Mouse (Mus musculus): Measurements from ENCODE around the gene Hapln1. TPM values are rescaled to one million over a fixed set of nuclear protein-coding genes. Genes with fewer than 3 reads are reported as not detected.

Hapln1 gene
- polyA plus RNA-seq (2016; fragmentation: Nextera tagmentation; extraction: Ambion mirVana) = 16.9 and 22.7 TPM in 2 replicates

DNA sequence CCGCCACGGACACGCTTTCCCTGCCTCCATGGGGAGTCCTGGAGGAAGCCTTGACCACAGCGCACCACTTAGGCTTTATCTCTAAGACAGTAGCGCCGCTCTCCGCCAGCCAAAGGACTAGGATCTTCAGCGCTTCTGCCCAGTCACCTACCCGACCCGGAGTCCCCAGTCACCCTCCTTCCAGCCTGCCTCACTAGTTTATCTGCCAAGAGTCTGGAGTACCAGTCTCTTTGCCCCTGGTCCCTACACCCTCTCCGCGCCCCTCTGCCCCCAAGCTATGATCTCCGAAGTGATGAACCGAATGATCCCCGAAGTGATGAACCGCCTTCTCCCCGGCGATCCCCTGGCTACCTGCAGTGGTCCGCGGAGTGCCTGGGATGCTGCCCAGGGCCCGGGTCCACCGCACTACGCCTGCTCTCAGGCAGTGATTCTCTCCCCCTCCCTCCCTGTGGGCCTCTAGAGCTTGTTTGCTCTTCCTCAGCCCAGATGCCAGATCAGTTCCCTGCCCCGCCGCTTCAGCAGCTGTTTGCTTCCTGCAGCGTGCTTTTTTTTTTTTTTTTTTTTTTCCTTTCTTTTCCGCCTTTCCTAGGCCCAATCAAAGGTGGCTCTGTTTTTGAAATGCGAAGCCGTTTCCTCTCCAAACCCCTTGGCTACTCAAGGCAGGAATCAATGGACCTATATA is at the start of gene Hapln1:
TSS of gene Hapln1 (plus strand) at position 592 of the 682 bp plus-strand sequence.
- Histone ChIP-seq H3K36me3 (no peaks in the 10 kb centered on the region), H3K9me3 (no peaks in the 10 kb centered on the region), H3K27ac (peak within 1 kb of the TSS; percentile 86), H3K27me3 (ENCODE audit: insufficient read depth, poor library complexity, severe bottlenecking) (no peaks in the 10 kb centered on the region; the same call in 1 of the 2 replicates), H3K4me1 (replicated peaks) (peaks cover 21% of the 10 kb centered on the region), H3K4me3 (peak within 1 kb of the TSS; percentile 64)
- peak; percentile 74 for DNase-seq (ENCODE audit: low spot score)
- under 1% methylated on average over 29 of the region's 29 CpGs for WGBS

DNA sequence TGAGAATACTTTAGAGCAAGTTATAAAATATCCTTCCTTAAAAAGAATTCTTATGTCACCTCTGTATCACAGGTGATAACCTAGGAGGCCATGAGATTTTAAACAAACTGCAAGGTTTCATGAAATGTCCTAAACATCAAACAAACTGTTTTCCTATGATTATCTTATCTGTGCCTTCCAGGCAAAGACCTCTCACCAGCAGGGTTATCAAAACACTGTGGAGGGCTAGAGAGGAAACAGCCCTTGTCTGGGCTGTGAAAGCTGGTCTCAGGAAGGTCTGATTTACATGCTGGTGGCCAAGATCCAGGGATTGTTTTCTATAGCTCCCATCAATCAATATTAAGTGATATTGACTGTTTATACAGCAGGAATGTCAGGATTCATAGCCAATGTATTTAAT is 46.4 kb upstream of the Hapln1 start:
- no peaks in the 10 kb centered on the region for H3K9me3 ChIP-seq
- no peak overlapping the region for H3K4me3 ChIP-seq
- no peaks in the 10 kb centered on the region for H3K4me1 ChIP-seq (replicated peaks)
- no peaks in the 10 kb centered on the region for H3K27me3 ChIP-seq (ENCODE audit: insufficient read depth, poor library complexity, severe bottlenecking)
- no peak for DNase-seq (ENCODE audit: low spot score)
- no peak overlapping the region for H3K27ac ChIP-seq
- H3K36me3 ChIP-seq = no peaks in the 10 kb centered on the region

DNA sequence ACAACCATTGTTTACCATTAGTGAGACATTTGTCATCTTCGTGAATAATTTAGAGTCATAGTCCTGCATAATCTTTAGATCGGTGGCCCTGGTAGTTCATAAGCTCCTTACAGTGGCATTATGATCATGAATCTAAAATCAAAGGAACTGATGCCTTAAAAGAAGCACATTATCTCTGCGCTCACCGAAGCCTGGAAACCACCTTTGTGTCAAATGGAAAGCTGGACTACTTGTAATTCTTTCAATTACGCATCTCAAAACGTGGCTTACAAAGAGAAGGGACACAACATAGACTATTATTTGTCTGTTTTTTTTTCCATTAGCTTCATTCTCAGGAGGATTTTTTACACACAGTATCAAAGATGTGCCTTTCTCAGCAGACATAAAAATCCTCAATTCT is 45.9 kb upstream of the Hapln1 start:
- H3K4me1 ChIP-seq (replicated peaks) = no peaks in the 10 kb centered on the region
- no peaks in the 10 kb centered on the region for H3K36me3 ChIP-seq
- no peak for DNase-seq (ENCODE audit: low spot score)
- H3K27me3 ChIP-seq (ENCODE audit: insufficient read depth, poor library complexity, severe bottlenecking) = no peaks in the 10 kb centered on the region
- no peaks in the 10 kb centered on the region for H3K9me3 ChIP-seq
- no peak overlapping the region for H3K4me3 ChIP-seq
- 79% methylated on average over 6 of the region's 6 CpGs for WGBS
- H3K27ac ChIP-seq = no peak overlapping the region

DNA sequence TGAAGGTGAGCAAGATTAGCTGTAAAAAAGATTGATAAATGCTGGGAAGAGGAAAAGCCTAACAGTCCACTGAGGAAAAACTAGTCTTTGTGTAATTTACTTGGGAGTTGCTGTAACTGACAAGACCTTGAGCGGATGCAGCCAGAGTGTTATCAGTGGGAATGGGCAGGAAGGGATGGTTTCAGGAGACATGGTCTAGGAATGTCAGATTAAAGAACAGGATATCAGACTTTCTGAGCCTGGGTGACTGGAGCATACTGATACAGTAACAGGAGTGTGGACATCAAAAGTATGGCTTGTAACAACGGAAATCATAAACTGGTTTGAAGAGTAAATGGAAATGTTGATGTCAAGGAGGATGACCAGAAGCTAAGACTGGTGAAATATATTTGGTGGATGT is 43.0 kb upstream of the Hapln1 start:
- H3K27ac ChIP-seq = no peak overlapping the region
- no peak overlapping the region for H3K4me3 ChIP-seq
- no peaks in the 10 kb centered on the region for H3K9me3 ChIP-seq
- H3K36me3 ChIP-seq = no peaks in the 10 kb centered on the region
- DNase-seq (ENCODE audit: low spot score) = no peak
- H3K27me3 ChIP-seq (ENCODE audit: insufficient read depth, poor library complexity, severe bottlenecking) = no peaks in the 10 kb centered on the region
- 88% methylated on average over 2 of the region's 2 CpGs for WGBS
- no peaks in the 10 kb centered on the region for H3K4me1 ChIP-seq (replicated peaks)

DNA sequence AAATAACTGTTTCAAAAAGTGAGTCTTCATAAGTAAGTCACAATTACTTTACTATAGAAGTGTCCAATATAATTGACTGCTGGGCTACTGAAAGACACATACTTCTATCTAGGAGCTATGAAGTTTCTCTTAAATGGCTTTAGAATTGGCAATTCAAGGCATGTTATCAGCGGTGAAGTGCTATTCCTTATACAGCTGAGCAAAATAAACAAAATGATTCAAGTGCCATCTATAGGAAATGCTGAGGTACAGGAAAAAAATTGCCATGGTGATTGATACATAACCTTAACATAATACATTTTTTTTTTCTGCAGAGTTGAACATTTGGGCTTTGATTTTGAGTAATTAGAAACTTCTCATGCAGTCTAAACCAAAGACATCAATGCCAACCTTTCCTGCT is 40.2 kb upstream of the Hapln1 start:
- Histone ChIP-seq H3K9me3 (no peaks in the 10 kb centered on the region), H3K4me3 (no peak overlapping the region), H3K4me1 (replicated peaks) (no peaks in the 10 kb centered on the region), H3K27ac (no peak overlapping the region), H3K27me3 (ENCODE audit: insufficient read depth, poor library complexity, severe bottlenecking) (no peaks in the 10 kb centered on the region), H3K36me3 (no peaks in the 10 kb centered on the region)
- 87% methylated on average over 1 of the region's 1 CpGs for WGBS
- no peak for DNase-seq (ENCODE audit: low spot score)

DNA sequence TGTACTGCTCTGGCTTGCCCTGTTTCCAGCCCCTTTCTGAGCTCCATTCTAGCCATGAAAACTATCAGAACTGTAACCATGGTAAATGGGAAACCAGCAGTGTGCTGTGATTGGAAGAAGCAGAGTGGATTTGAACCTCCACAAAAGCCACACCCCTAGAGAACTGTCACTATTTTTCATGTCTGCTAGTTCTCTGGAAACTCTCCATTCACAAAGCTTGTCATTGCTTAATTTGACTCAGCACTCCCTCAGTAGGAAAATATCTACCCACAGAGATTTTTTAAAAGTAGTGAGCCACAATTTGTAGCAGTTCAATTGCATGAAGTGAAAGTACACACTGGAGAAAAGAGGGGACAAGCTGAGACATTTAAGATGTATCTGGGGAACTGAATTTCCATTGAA is 18.1 kb upstream of the Hapln1 start:
- H3K9me3 ChIP-seq = no peaks in the 10 kb centered on the region
- no peak overlapping the region for H3K27ac ChIP-seq
- no peaks in the 10 kb centered on the region for H3K4me1 ChIP-seq (replicated peaks)
- H3K36me3 ChIP-seq = no peaks in the 10 kb centered on the region
- DNase-seq (ENCODE audit: low spot score) = no peak
- no peak overlapping the region for H3K4me3 ChIP-seq
- H3K27me3 ChIP-seq (ENCODE audit: insufficient read depth, poor library complexity, severe bottlenecking) = no peaks in the 10 kb centered on the region

DNA sequence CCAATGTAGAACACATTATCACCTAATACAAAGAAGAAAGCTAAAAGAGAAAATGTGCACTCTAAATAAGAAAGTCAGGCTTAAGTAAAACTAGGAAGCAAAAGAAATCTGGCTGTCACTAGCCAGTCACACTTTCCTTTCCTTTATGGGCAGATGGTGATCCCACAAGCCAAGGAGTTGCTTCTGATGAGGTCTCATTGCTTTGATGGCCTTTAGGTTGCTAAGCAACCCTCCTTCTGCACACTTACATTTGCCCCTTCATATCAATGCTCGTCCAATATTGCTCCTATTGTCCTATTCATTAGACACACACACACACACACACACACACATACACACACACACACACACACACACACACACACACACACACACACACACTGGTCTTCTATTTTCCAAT is 10.9 kb upstream of the Hapln1 start:
- Histone ChIP-seq H3K36me3 (no peaks in the 10 kb centered on the region), H3K4me3 (no peak overlapping the region), H3K4me1 (replicated peaks) (peaks cover 4% of the 10 kb centered on the region; the same call in 1 of the 2 replicates), H3K9me3 (no peaks in the 10 kb centered on the region), H3K27ac (no peak overlapping the region), H3K27me3 (ENCODE audit: insufficient read depth, poor library complexity, severe bottlenecking) (no peaks in the 10 kb centered on the region)
- 23% methylated on average over 1 of the region's 1 CpGs for WGBS
- DNase-seq (ENCODE audit: low spot score) = no peak

DNA sequence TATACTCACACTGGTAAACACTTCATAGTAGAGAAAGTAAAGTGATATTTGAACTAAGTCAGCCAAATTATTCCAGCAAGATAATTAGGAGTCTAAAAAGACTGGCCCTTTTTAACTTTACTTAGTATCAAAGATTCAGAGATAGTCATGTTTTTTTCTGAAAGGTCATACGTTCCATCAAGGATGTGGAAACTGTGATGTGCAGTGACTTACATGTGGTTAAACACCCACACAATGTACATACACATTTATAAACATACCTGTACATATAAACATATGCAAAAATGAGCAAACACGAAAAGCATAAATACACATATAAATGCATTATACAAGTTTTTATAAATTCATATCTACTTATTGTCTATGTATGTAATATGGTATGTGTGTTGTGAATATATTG is 9.2 kb upstream of the Hapln1 start:
- no peak overlapping the region for H3K4me3 ChIP-seq
- H3K9me3 ChIP-seq = no peaks in the 10 kb centered on the region
- no peak overlapping the region for H3K27ac ChIP-seq
- peaks cover 4% of the 10 kb centered on the region; the same call in 1 of the 2 replicates for H3K4me1 ChIP-seq (replicated peaks)
- 87% methylated on average over 2 of the region's 2 CpGs for WGBS
- no peaks in the 10 kb centered on the region for H3K27me3 ChIP-seq (ENCODE audit: insufficient read depth, poor library complexity, severe bottlenecking)
- no peak for DNase-seq (ENCODE audit: low spot score)
- no peaks in the 10 kb centered on the region for H3K36me3 ChIP-seq

DNA sequence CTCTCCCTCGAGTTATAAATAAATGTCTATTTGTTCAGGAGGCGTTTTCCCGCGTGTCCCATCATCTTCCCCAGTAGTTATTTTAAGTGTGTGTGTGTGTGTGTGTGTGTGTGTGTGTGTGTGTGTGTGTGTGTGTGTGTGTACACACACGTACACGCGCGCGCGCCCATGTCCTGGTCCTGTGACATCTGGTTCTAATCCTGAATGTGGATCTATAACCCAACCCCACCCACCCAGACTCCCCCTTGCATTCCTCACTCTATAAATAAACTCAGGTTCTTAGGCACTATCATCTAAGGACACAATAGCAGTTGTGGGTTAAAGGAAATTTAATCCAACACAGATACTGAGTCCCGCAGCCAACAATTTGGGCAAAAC is 280 bp downstream of the Hapln1 start:
- DNase-seq (ENCODE audit: low spot score) = peak; percentile 46
- Histone ChIP-seq H3K4me1 (replicated peaks) (peaks cover 21% of the 10 kb centered on the region), H3K9me3 (no peaks in the 10 kb centered on the region), H3K36me3 (no peaks in the 10 kb centered on the region), H3K4me3 (peak overlapping the region; percentile 64), H3K27ac (peak overlapping the region; percentile 46; the same call in 1 of the 2 replicates), H3K27me3 (ENCODE audit: insufficient read depth, poor library complexity, severe bottlenecking) (no peaks in the 10 kb centered on the region; the same call in 1 of the 2 replicates)
- 33% methylated on average over 11 of the region's 11 CpGs for WGBS

DNA sequence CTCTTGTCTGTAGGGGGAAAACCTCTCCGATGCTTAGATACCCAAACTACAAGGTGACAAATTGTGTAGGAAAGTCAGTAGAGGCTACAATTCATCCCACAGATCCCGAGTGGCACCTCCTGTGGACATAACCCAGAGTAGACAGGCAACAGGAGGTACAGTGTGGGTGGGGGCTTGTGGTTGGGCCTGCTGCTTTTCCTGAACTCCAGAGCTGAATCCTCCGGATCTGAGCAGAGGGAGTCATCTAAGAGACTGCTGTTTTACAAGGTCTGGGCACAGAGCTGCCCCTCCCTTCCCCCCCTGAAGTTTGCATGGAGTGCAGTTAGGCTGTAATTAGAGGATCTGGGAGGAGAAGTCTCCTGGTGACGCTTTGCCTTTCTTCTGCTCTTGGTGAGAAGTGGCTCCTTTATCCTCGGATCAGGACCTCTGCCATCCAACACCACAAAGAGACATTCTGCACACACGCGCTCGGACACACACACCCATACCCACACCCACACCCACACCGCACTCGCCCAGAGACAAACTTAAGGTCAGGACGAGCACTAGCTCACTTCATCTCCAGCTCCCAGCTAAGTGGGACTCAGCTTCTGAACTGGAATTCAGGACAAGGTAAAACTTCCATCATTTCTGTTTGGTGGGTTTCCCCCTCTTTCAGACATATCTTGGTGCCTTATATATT is 846 bp downstream of the Hapln1 start:
- peak overlapping the region; percentile 46 for H3K27ac ChIP-seq
- H3K36me3 ChIP-seq = no peaks in the 10 kb centered on the region
- H3K9me3 ChIP-seq = no peaks in the 10 kb centered on the region
- no peaks in the 10 kb centered on the region; the same call in 1 of the 2 replicates for H3K27me3 ChIP-seq (ENCODE audit: insufficient read depth, poor library complexity, severe bottlenecking)
- peaks cover 21% of the 10 kb centered on the region for H3K4me1 ChIP-seq (replicated peaks)
- WGBS = 26% methylated on average over 11 of the region's 11 CpGs
- peak; percentile 49 for DNase-seq (ENCODE audit: low spot score)
- H3K4me3 ChIP-seq = peak overlapping the region; percentile 34

DNA sequence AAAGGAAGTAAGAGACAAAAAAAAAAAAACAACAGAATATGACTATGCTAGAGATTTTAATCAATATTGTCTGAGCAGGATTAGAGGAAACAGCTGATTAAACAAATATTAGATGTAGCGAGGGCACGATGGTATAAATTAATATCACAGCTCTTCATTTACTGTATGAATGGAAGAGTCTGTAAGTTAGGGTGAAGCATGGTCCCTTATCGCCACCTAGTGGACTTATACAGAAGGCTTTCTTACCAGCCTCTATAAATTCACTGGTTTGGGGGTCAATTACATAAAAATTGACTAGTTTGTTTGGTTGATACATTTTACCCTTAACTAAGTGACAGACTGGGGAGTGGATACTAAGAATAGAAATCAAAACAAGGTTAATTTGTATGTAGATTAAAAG is 3.4 kb downstream of the Hapln1 start:
- H3K4me1 ChIP-seq (replicated peaks) = peaks cover 21% of the 10 kb centered on the region
- H3K9me3 ChIP-seq = no peaks in the 10 kb centered on the region
- no peak for DNase-seq (ENCODE audit: low spot score)
- no peaks in the 10 kb centered on the region; the same call in 1 of the 2 replicates for H3K27me3 ChIP-seq (ENCODE audit: insufficient read depth, poor library complexity, severe bottlenecking)
- no peak overlapping the region for H3K27ac ChIP-seq
- no peaks in the 10 kb centered on the region for H3K36me3 ChIP-seq
- no peak overlapping the region for H3K4me3 ChIP-seq
- 17% methylated on average over 3 of the region's 3 CpGs for WGBS

DNA sequence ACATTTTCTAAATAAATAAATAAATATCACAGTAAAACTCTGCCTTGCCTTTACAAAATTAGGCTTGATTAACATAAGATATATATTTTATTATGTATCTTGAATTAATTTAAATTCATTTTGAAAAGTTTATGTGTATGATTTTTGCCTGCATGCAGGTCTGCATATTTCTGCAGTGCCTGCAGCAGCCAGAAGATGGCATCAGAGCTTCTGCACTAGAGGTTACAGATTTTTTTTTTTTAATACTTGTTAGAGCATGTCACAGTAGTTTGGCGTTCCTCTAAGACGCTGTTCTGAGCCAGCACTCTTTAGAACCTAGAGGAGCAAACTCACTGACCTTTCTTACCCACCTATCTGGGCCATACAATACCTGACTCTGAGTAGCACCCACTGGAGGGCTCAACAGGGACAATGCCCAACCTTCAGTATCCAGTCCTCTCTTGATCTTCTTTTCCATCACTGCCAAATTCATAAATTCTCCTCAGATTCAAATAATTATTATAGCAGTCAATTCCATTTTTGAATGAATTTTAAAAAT is 8.7 kb downstream of the Hapln1 start:
- H3K27me3 ChIP-seq (ENCODE audit: insufficient read depth, poor library complexity, severe bottlenecking) = no peaks in the 10 kb centered on the region
- no peak overlapping the region for H3K4me3 ChIP-seq
- no peaks in the 10 kb centered on the region for H3K4me1 ChIP-seq (replicated peaks)
- H3K9me3 ChIP-seq = no peaks in the 10 kb centered on the region
- DNase-seq (ENCODE audit: low spot score) = peak; percentile 50
- 38% methylated on average over 2 of the region's 2 CpGs for WGBS
- H3K27ac ChIP-seq = no peak overlapping the region
- H3K36me3 ChIP-seq = no peaks in the 10 kb centered on the region

DNA sequence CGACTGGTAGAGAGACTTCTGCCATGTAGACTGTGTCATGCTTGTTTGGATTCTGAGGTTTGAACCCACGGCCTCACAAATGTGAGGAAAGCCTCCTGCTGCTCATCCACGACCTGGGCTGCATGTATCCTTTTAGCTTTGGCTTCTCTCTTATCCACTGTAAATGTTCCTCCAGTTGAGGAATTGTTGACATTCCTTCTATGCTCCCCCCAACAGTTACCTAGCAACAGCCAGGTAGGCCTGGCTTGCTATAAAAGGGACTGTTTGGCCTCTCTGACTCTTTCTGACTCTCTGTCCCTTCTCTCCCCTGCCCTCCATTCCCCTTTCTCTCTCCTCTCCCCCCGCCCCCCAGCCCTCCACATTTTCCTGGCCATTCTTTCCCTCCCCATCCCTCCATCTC is 9.9 kb downstream of the Hapln1 start:
- DNase-seq (ENCODE audit: low spot score) = no peak
- no peak overlapping the region for H3K4me3 ChIP-seq
- 55% methylated on average over 4 of the region's 4 CpGs for WGBS
- no peaks in the 10 kb centered on the region for H3K9me3 ChIP-seq
- no peak overlapping the region for H3K27ac ChIP-seq
- H3K27me3 ChIP-seq (ENCODE audit: insufficient read depth, poor library complexity, severe bottlenecking) = no peaks in the 10 kb centered on the region
- no peaks in the 10 kb centered on the region for H3K4me1 ChIP-seq (replicated peaks)
- no peaks in the 10 kb centered on the region for H3K36me3 ChIP-seq

All from hindbrain, embryonic 10.5 days (tissue).